In the genomic region with DNA sequence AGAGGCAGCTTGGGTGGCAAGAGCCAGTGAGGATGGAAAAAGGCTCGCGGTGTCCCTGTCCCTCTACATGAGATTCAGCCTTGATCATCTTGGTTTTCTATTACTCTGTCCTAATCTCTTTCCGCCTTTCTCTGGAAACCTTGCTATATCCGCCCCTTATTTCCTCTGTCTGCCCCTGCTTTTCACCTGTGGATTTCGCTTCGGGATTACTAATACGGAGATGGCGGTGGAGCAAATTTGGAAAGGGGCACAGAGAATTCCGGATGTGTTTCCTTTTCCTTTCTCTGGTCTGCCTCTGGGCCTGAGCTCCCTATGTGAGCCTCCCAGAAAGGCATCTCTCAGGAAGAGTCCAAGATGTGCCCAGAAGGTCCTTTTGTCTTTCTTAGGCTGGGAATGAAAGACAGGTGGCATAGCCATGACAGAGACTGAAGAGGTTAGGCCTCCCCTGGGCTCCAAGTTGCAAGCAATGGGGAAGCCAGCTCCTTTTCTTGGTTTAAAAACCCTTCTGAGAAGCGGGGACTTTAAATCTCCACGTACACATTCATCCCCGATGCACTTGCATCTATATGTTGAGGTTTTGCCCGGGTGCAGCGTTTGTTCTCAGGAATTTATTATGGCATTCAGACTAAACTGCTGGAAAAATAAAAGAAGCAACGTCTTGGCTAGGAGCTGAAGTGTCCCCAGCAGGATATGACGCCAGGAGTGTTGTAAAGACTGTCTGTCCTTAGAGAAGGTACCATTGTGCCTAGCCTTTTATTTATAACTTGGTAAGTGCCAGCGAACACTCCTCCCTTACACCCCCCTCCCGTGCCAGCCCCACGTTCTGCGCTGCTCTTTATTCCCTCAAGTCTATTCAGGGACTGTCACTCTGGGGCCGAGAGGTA, we compare ENCODE assay signal across 9 mouse cellular contexts. TPM values are rescaled to one million over a fixed set of nuclear protein-coding genes. Genes with fewer than 3 reads are reported as not detected.
DNase-seq lines count a peak whose midpoint lies in the region; ATAC-seq and TF ChIP-seq lines count a peak whose summit lies in the region.
"Had no signal": no experiment of that assay in that cellular context is flagged by ENCODE, and none has a peak within 500 bp of the region (broad histone marks: within the 10 kb centered on the region; RNA-seq: fewer than 3 reads in every experiment).

No protein-coding gene starts in this region.

- H3K27ac ChIP-seq in heart, postnatal 0 days (ENCODE audit: low read depth), result no peak overlapping the region
- H3K27ac ChIP-seq in embryonic facial prominence, embryonic 11.5 days (replicated peaks; ENCODE audit: low read depth, low read length), result peak overlapping the region; percentile 80
- no peak overlapping the region for H3K27ac ChIP-seq in intestine, embryonic 15.5 days
- peak overlapping the region; percentile 96 for H3K27ac ChIP-seq in neural tube, embryonic 11.5 days (ENCODE audit: low read depth, low read length)

- no peak for TF ChIP-seq CTCF in heart, postnatal 0 days (IDR thresholded peaks at IDR 0.05; ENCODE audit: low read depth)

- no peak for ATAC-seq in heart, postnatal 0 days (ENCODE audit: insufficient read depth, low read depth)
- ATAC-seq in embryonic facial prominence, embryonic 11.5 days (replicated peaks; ENCODE audit: insufficient number of reproducible peaks, low FRiP score, low TSS enrichment, low read depth), result no peak
- no peak for ATAC-seq in intestine, embryonic 15.5 days
- ATAC-seq in neural tube, embryonic 11.5 days (ENCODE audit: insufficient read depth, low FRiP score, low TSS enrichment), result peak; percentile 78
- no peak for ATAC-seq in inflammation-experienced regulatory T-cells, adult 6 months

- no peaks in the 10 kb centered on the region for H3K36me3 ChIP-seq in heart, postnatal 0 days (replicated peaks; ENCODE audit: control insufficient read depth, insufficient read depth, low read length)
- H3K36me3 ChIP-seq in embryonic facial prominence, embryonic 11.5 days (replicated peaks; ENCODE audit: control insufficient read depth, insufficient read depth, low read depth, low read length), result no peaks in the 10 kb centered on the region
- no peaks in the 10 kb centered on the region for H3K36me3 ChIP-seq in intestine, embryonic 15.5 days
- H3K36me3 ChIP-seq in neural tube, embryonic 11.5 days (ENCODE audit: control insufficient read depth, insufficient read depth, low read length), result no peaks in the 10 kb centered on the region

- peaks cover 7% of the 10 kb centered on the region; the same call in 1 of the 2 replicates for H3K4me1 ChIP-seq in heart, postnatal 0 days (ENCODE audit: control insufficient read depth, insufficient read depth)
- peaks cover 4% of the 10 kb centered on the region; the same call in 1 of the 2 replicates for H3K4me1 ChIP-seq in embryonic facial prominence, embryonic 11.5 days (ENCODE audit: control insufficient read depth, insufficient read depth, low read length)
- H3K4me1 ChIP-seq in intestine, embryonic 15.5 days (replicated peaks), result peaks cover 12% of the 10 kb centered on the region
- peaks cover 15% of the 10 kb centered on the region for H3K4me1 ChIP-seq in neural tube, embryonic 11.5 days (ENCODE audit: control insufficient read depth, insufficient read depth, low read length)

- H3K27me3 ChIP-seq in heart, postnatal 0 days (ENCODE audit: control insufficient read depth, insufficient read depth, low read length), result peaks cover 97% of the 10 kb centered on the region
- H3K27me3 ChIP-seq in embryonic facial prominence, embryonic 11.5 days (ENCODE audit: control insufficient read depth, insufficient read depth, low read length), result peaks cover 58% of the 10 kb centered on the region
- H3K27me3 ChIP-seq in intestine, embryonic 15.5 days (replicated peaks), result peaks cover 89% of the 10 kb centered on the region
- H3K27me3 ChIP-seq in neural tube, embryonic 11.5 days (ENCODE audit: control insufficient read depth, insufficient read depth, low read length), result peaks cover 75% of the 10 kb centered on the region

- no peak overlapping the region for H3K9ac ChIP-seq in heart, postnatal 0 days (replicated peaks; ENCODE audit: low read depth, low read length)
- H3K9ac ChIP-seq in embryonic facial prominence, embryonic 11.5 days (replicated peaks; ENCODE audit: low read length), result no peak overlapping the region
- no peak overlapping the region for H3K9ac ChIP-seq in intestine, embryonic 15.5 days
- peak overlapping the region; percentile 91 for H3K9ac ChIP-seq in neural tube, embryonic 11.5 days (ENCODE audit: low read length)

- H3K4me2 ChIP-seq in heart, postnatal 0 days (ENCODE audit: low read depth, low read length), result peak overlapping the region; percentile 56
- H3K4me2 ChIP-seq in embryonic facial prominence, embryonic 11.5 days (ENCODE audit: low read depth, low read length), result peak overlapping the region; percentile 45
- H3K4me2 ChIP-seq in intestine, embryonic 15.5 days (replicated peaks), result peak overlapping the region; percentile 54
- peak overlapping the region; percentile 78 for H3K4me2 ChIP-seq in neural tube, embryonic 11.5 days (ENCODE audit: low read depth)

- WGBS in heart, postnatal 0 days, result 3% methylated on average over 21 of the region's 21 CpGs
- 1% methylated on average over 21 of the region's 21 CpGs for WGBS in embryonic facial prominence, embryonic 11.5 days
- 2% methylated on average over 21 of the region's 21 CpGs for WGBS in intestine, embryonic 15.5 days
- WGBS in neural tube, embryonic 11.5 days, result under 1% methylated on average over 21 of the region's 21 CpGs

- intact Hi-C loops in heart, postnatal 36 days (cut with DNase I), result no loop called here

- H3K9me3 ChIP-seq in heart, postnatal 0 days (replicated peaks; ENCODE audit: control insufficient read depth, low read length), result no peaks in the 10 kb centered on the region
- H3K9me3 ChIP-seq in embryonic facial prominence, embryonic 11.5 days (replicated peaks; ENCODE audit: control insufficient read depth, low read length), result no peaks in the 10 kb centered on the region
- no peaks in the 10 kb centered on the region for H3K9me3 ChIP-seq in intestine, embryonic 15.5 days
- H3K9me3 ChIP-seq in neural tube, embryonic 11.5 days (ENCODE audit: control insufficient read depth, low read length), result no peaks in the 10 kb centered on the region

- peak overlapping the region; percentile 36 for H3K4me3 ChIP-seq in heart, postnatal 0 days (ENCODE audit: low read depth, low read length)
- H3K4me3 ChIP-seq in embryonic facial prominence, embryonic 11.5 days (ENCODE audit: low read depth, low read length), result peak overlapping the region; percentile 47
- H3K4me3 ChIP-seq in intestine, embryonic 15.5 days (replicated peaks), result peak overlapping the region; percentile 25; the same call in 1 of the 2 replicates
- H3K4me3 ChIP-seq in neural tube, embryonic 11.5 days (ENCODE audit: low read depth, low read length), result peak overlapping the region; percentile 69

- no peak for DNase-seq in heart, postnatal 0 days (ENCODE audit: low spot score)
- DNase-seq in heart, postnatal 36 days, result no peak
- DNase-seq in embryonic facial prominence, embryonic 11.5 days (ENCODE audit: low spot score), result no peak
- DNase-seq in neural tube, embryonic 11.5 days (ENCODE audit: low spot score), result peak; percentile 72
- DNase-seq in urinary bladder, postnatal 4 days (ENCODE audit: low spot score in 2 of 2), result no peak
- DNase-seq in adrenal gland, postnatal 36 days, result no peak

- TF ChIP-seq EP300 in heart, postnatal 0 days (IDR thresholded peaks at IDR 0.05; ENCODE audit: low read depth), result no peak

RNA-seq across cellular contexts. Expression of gene Pax3, which starts 0.7 kb away (rescaled TPM):
- total RNA-seq in heart, postnatal 0 days (2014; rRNA removed; ENCODE audit: low replicate concordance), result not detected in 2 replicates
- 0.04 and 0.05 TPM in 2 replicates for polyA plus RNA-seq in heart, postnatal 0 days (2015; fragmentation: Nextera tagmentation; extraction: Ambion mirVana)
- not detected for total RNA-seq in heart, postnatal 36 days (2021)
- polyA plus RNA-seq in embryonic facial prominence, embryonic 11.5 days (2014; fragmentation: Nextera tagmentation; extraction: Ambion mirVana), result 16.2 and 17.3 TPM in 2 replicates
- 0.04 TPM in 1 of 2 replicates, not detected in the other for polyA plus RNA-seq in intestine, embryonic 15.5 days (2015; fragmentation: Nextera tagmentation; extraction: Ambion mirVana)
- 36.2 and 42.8 TPM in 2 replicates for polyA plus RNA-seq in neural tube, embryonic 11.5 days (2014; fragmentation: Nextera tagmentation; extraction: Ambion mirVana)
- not detected for total RNA-seq in adrenal gland, postnatal 36 days (2021)
- not detected for polyA plus RNA-seq in inflammation-experienced regulatory T-cells, adult 6 months (2017; shearing (Covaris generic))
- total RNA-seq: megakaryocyte progenitor cell, adult 5-6 weeks had no signal

Comparison
In these comparisons a context has a peak if more than half of its experiments do, and no peak if none do; other contexts are left out.
1. H3K27ac ChIP-seq: peak in embryonic facial prominence, embryonic 11.5 days (single experiment) and neural tube, embryonic 11.5 days (single experiment); none in heart, postnatal 0 days (single experiment) and intestine, embryonic 15.5 days (single experiment).
2. RNA of gene Pax3, which starts 0.7 kb away (polyA plus RNA-seq): 36.2 to 42.8 TPM in neural tube, embryonic 11.5 days and 16.2 to 17.3 TPM in embryonic facial prominence, embryonic 11.5 days; 0.04 to 0.05 TPM in heart, postnatal 0 days, not detected in inflammation-experienced regulatory T-cells, adult 6 months and 0.04 TPM in intestine, embryonic 15.5 days; every median in the first group is over 10 times any median in the second.
3. Peak in every context shown above with its lines, with median percentiles within 50 percentile points of each other: H3K4me2 ChIP-seq and H3K4me3 ChIP-seq.